Mouse (Mus musculus) bone marrow, adult 2 months (tissue): ENCODE measurements at regions not wholly inside any gene's neighbourhood (a gene's known extent, or its start where the extent isn't known, plus 50 kb on each side); places are given as distances from the start of the nearest gene placed in this dataset.

Source experiments
- H3K27ac ChIP-seq: fragments of 200-500 bp; 2 replicates; pipeline ENCODE4 v1.5.1; 2012; ENCODE audit warnings: low read depth, mild to moderate bottlenecking, control low read depth, inconsistent platforms, low read length; ENCODE audit not compliant: control insufficient read depth, poor library complexity, insufficient read depth
- H3K4me1 ChIP-seq: fragments of 200-500 bp; 2 replicates; pipeline ENCODE4 v1.6.1; 2011; ENCODE audit warnings: low read length; ENCODE audit not compliant: control insufficient read depth, insufficient read depth
- H3K4me3 ChIP-seq: fragments of 200-500 bp; replicated peaks from 2 replicates; pipeline ENCODE3; 2011; ENCODE audit warnings: mild to moderate bottlenecking, low read depth, low read length, control low read depth; ENCODE audit not compliant: control insufficient read depth
- CTCF ChIP-seq: fragments of 200-500 bp; IDR thresholded peaks from 2 replicates; pipeline ENCODE4 v1.5.1; 2011; ENCODE audit warnings: low read length, control low read depth; ENCODE audit not compliant: control insufficient read depth, insufficient read depth
- POLR2A ChIP-seq: fragments of 200-500 bp; IDR thresholded peaks from 2 replicates; pipeline ENCODE4 v1.6.1; 2011; ENCODE audit warnings: low read depth, mild to moderate bottlenecking, control low read depth, low read length, borderline replicate concordance; ENCODE audit not compliant: control insufficient read depth
- WGBS: fragments of 180-500 bp; shearing (Covaris S2); methylation state at CpG from one replicate; pipeline ENCODE4 v1.1.7; 2018; 5-methylcytosine and 5-hydroxymethylcytosine counted together

- H3K4me3 ChIP-seq, result no peak overlapping the region
- no peak overlapping the region for H3K27ac ChIP-seq
- TF ChIP-seq CTCF (no peak), POLR2A (no peak)
- 77% methylated on average over 1 of the region's 1 CpGs for WGBS
- no peaks in the 10 kb centered on the region for H3K4me1 ChIP-seq
These were observed 130.7 kb upstream of the Gprin3 start for GRCm38 (mm10) chr6:59556668-59557310.

GRCm38 (mm10) chr6:59537025-59537424 lies 110.9 kb upstream of the Gprin3 start:
- Histone ChIP-seq H3K4me3 (no peak overlapping the region), H3K4me1 (no peaks in the 10 kb centered on the region), H3K27ac (no peak overlapping the region)
- TF ChIP-seq CTCF, result no peak
- no peak for TF ChIP-seq POLR2A
- WGBS, result 63% methylated on average over 2 of the region's 2 CpGs

GRCm38 (mm10) chr6:59524940-59525265 lies 98.8 kb upstream of the Gprin3 start:
- Histone ChIP-seq H3K4me1 (no peaks in the 10 kb centered on the region), H3K27ac (no peak overlapping the region), H3K4me3 (no peak overlapping the region)
- TF ChIP-seq CTCF (no peak), POLR2A (no peak)
- 67% methylated on average over 1 of the region's 1 CpGs for WGBS

DNA sequence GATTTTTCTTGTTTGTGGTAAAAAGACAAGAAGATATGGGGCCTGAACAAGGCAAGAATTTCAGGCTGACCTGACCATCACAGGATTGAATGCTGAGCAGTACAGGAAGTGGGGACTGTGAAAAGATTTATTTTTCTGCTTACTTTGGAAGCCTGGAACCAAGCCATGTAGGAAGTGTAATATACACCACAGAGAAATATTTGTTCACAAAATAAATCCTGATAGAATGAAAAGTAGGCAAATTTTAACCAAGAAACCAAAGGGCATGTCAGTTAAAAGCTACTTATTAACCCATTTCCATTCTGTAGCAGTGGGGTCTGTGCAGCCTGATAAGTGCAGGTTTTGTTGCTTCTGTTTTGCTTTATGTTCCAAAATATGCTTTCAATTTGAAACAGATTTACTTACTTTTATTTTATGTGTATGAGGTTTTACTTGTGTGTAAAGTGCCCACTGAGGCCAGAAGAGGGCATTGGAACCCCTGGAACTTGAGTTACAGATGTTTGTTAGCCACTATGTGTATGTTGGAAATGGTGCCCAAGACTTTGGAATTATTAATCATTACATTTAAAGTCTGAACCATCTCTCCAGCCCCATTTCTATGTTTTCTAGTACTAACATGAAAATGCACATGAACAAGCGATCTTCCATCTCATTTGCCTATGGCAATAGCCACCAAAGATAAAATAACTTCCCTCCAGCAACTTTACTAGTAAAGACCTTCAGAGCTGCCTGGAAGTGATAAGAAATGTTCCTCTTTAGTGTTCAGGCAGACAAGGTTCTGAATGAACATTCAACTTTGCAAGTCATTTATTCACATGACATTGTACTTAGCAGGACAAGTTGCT lies 98.2 kb upstream of the Gprin3 start:
- H3K27ac ChIP-seq, result no peak overlapping the region
- H3K4me1 ChIP-seq, result no peaks in the 10 kb centered on the region
- TF ChIP-seq CTCF (no peak), POLR2A (no peak)

DNA sequence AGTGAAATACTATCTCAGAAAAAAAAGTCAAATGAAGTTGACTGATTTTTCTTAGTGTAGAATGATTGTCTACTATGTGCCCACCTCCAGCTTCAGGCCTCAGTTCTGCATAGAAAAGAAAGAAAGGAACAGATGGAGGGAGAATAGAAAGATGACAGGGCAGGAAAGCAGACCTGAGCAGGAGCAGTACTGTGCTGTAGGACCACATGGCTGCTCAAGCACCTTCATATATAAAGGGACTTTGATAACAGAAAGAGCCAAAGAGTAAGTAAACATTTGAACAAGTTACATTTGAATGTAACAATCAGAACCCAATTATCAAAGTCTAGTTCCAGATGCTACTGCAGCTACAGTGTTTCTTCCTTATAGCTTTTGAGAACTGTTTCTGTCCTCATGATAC lies 96.9 kb upstream of the Gprin3 start:
- TF ChIP-seq CTCF, result no peak
- no peak overlapping the region for H3K4me3 ChIP-seq
- H3K4me1 ChIP-seq, result no peaks in the 10 kb centered on the region
- no peak overlapping the region for H3K27ac ChIP-seq

More for the DNA sequence above, 98.2 kb upstream of the Gprin3 start:
- no peak overlapping the region for H3K4me3 ChIP-seq
- WGBS, result 56% methylated on average over 1 of the region's 1 CpGs

DNA sequence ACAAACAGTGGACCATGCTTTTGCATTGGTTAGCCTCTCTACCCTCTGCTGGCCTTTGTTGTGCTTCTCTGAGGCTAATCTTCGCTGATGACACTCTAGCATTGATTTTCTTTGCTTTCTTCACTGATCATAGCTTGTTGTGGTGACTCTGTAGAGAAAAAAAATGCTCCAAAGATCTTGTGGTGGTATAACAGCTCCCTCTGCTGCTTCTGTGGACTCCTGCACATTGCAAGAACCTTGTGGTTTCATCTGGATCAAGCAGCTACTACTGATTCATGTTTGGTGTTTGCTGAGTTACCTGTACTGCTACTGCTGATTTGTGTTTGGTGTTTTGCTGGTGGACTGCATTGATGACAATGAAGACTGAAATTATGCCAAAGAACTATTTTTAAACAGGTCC lies 74.7 kb upstream of the Gprin3 start:
- WGBS, result 24% methylated on average over 1 of the region's 1 CpGs
- TF ChIP-seq POLR2A (no peak), CTCF (no peak)
- H3K4me3 ChIP-seq, result no peak overlapping the region
- no peaks in the 10 kb centered on the region for H3K4me1 ChIP-seq
- no peak overlapping the region for H3K27ac ChIP-seq

GRCm38 (mm10) chr6:59498800-59499199 lies 72.7 kb upstream of the Gprin3 start:
- 57% methylated on average over 1 of the region's 1 CpGs for WGBS
- Histone ChIP-seq H3K27ac (no peak overlapping the region), H3K4me3 (no peak overlapping the region), H3K4me1 (no peaks in the 10 kb centered on the region)
- no peak for TF ChIP-seq CTCF
- no peak for TF ChIP-seq POLR2A

- 23% methylated on average over 7 of the region's 7 CpGs for WGBS
- no peak overlapping the region for H3K4me3 ChIP-seq
- peak; percentile 61 for TF ChIP-seq CTCF
- TF ChIP-seq POLR2A, result no peak
- H3K27ac ChIP-seq, result no peak overlapping the region
- H3K4me1 ChIP-seq, result no peaks in the 10 kb centered on the region
These were observed 72.0 kb upstream of the Gprin3 start for GRCm38 (mm10) chr6:59498079-59498478.
